Mouse (Mus musculus) heart, embryonic 12.5 days (tissue): Measurements from ENCODE around the gene Nr2f6. TPM values are rescaled to one million over a fixed set of nuclear protein-coding genes. Genes with fewer than 3 reads are reported as not detected.

Experiments
- ATAC-seq: fragments of 200-750 bp; cut with Nextera tagmentation; 2 replicates; pipeline ENCODE4 v1.8.0; 2017; ENCODE audit warnings: moderate TSS enrichment, moderate library complexity; ENCODE audit not compliant: insufficient number of reproducible peaks, low FRiP score
- H3K27ac ChIP-seq: fragments of 300-500 bp; sonication (generic); 2 replicates; pipeline ENCODE4 v1.5.1; 2016; ENCODE audit warnings: mild to moderate bottlenecking, moderate library complexity; ENCODE audit not compliant: poor library complexity, severe bottlenecking
- H3K27me3 ChIP-seq: fragments of 300-500 bp; sonication (generic); replicated peaks from 2 replicates; pipeline ENCODE4 v1.6.1; 2016; ENCODE audit warnings: mild to moderate bottlenecking, moderate library complexity
- H3K36me3 ChIP-seq: fragments of 300-500 bp; sonication (generic); 2 replicates; pipeline ENCODE4 v1.6.1; 2016; ENCODE audit warnings: mild to moderate bottlenecking, moderate library complexity
- H3K4me1 ChIP-seq: fragments of 300-500 bp; sonication (generic); replicated peaks from 2 replicates; pipeline ENCODE4 v1.6.1; 2016; ENCODE audit warnings: mild to moderate bottlenecking
- H3K4me2 ChIP-seq: fragments of 300-500 bp; sonication (generic); 2 replicates; pipeline ENCODE4 v1.6.1; 2016; ENCODE audit warnings: mild to moderate bottlenecking, moderate library complexity
- H3K4me3 ChIP-seq: fragments of 300-500 bp; sonication (generic); 2 replicates; pipeline ENCODE4 v1.5.1; 2016; ENCODE audit warnings: mild to moderate bottlenecking
- H3K9ac ChIP-seq: fragments of 300-500 bp; sonication (generic); 2 replicates; pipeline ENCODE4 v1.6.1; 2016; ENCODE audit warnings: mild to moderate bottlenecking, moderate library complexity
- H3K9me3 ChIP-seq: fragments of 300-500 bp; sonication (generic); replicated peaks from 2 replicates; pipeline ENCODE4 v1.6.1; 2016; ENCODE audit warnings: mild to moderate bottlenecking, moderate library complexity
- WGBS: fragments of 180-500 bp; shearing (Covaris S2); methylation state at CpG from one replicate; pipeline ENCODE4 v1.1.7; 2016; 5-methylcytosine and 5-hydroxymethylcytosine counted together
- polyA plus RNA-seq: library from polyadenylated mRNA; unstranded; fragments of >200 nt; fragmentation: Nextera tagmentation; extraction: Ambion mirVana; gene quantifications from 2 replicates; pipeline ENCODE4 v1.2.1, GENCODE M21; 2016

Nr2f6 gene
- polyA plus RNA-seq, 1 experiment from 2014 or later: 64.3 TPM

DNA sequence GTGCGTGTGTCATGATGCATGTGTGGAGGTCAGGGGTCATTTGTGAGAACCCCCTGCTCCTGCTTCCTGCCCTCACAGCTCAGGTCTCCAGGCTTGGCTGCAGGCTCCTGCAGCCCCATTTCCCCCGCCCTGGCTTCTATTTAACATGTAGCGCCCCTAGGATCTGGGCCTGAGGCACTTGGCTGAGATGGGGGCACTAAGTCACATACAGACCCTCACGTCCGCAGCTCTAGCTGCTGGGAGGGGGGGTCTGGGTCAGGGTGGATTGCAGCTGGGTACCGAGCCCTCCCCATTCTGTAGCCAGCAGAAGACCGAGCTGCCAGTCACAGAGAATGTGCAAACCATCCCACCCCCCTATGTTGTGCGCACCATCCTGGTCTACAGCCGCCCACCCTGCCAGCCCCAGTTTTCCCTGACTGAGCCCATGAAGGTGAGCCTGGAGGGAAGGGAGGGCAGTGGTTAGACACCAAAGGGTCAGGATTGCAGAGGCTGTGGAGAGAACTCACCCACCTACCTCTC is 20.7 kb upstream of the Nr2f6 start:
- no peak overlapping the region for H3K9ac ChIP-seq
- H3K27ac ChIP-seq: no peak overlapping the region
- no peaks in the 10 kb centered on the region for H3K27me3 ChIP-seq
- no peak for ATAC-seq
- no peaks in the 10 kb centered on the region for H3K9me3 ChIP-seq
- 88% methylated on average over 9 of the region's 9 CpGs for WGBS
- H3K4me1 ChIP-seq: peaks cover 18% of the 10 kb centered on the region
- H3K4me2 ChIP-seq: no peak overlapping the region
- H3K36me3 ChIP-seq: peaks cover 33% of the 10 kb centered on the region
- H3K4me3 ChIP-seq: no peak overlapping the region

DNA sequence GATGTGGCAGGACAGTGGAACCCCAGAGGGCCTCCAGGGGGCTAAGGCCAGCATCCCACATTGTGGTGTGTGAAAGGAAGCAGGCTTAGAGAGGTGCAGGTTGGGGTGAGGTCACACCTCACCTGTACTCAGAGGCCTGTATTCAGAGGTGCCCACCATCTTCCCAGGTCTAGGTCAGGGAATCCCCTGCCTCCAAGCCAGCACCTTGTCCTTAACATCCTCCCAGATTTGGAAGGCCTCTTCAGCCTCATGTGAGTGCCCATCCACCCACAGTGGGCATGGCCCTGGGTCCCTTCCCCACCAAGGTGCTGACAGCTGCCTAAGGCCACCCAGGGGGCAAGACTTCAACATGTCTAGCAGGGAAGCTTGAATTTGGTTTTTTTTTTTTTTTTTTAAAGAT is 19.7 kb upstream of the Nr2f6 start:
- Histone ChIP-seq H3K36me3 (peaks cover 29% of the 10 kb centered on the region), H3K4me2 (no peak overlapping the region), H3K27ac (no peak overlapping the region), H3K4me1 (peaks cover 14% of the 10 kb centered on the region), H3K9me3 (no peaks in the 10 kb centered on the region), H3K4me3 (no peak overlapping the region), H3K27me3 (no peaks in the 10 kb centered on the region), H3K9ac (no peak overlapping the region)
- ATAC-seq: no peak

DNA sequence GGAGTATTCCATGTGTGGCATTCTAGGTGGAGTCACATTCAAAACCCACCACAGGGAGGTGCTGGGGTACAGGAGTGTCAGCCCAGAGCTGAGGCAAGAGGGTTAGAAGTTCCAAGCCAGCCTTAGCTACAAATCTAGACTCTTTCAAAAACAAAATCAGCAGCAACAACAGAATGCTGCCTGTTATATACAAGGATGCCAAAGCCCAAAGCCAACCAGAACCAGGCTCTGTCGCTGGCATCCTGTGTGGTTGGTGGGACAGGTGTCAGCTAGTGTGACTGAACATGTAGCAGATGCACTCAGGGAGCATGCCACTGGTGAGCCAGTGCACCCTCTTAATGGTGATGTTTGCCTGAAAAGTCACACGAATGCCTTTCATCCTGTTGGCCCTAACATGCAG is 19.1 kb upstream of the Nr2f6 start:
- no peak overlapping the region for H3K4me3 ChIP-seq
- no peak overlapping the region for H3K27ac ChIP-seq
- H3K9me3 ChIP-seq: no peaks in the 10 kb centered on the region
- no peaks in the 10 kb centered on the region for H3K27me3 ChIP-seq
- peaks cover 29% of the 10 kb centered on the region for H3K36me3 ChIP-seq
- WGBS: 82% methylated on average over 2 of the region's 2 CpGs
- no peak overlapping the region for H3K4me2 ChIP-seq
- H3K9ac ChIP-seq: no peak overlapping the region
- ATAC-seq: no peak
- peaks cover 12% of the 10 kb centered on the region for H3K4me1 ChIP-seq

DNA sequence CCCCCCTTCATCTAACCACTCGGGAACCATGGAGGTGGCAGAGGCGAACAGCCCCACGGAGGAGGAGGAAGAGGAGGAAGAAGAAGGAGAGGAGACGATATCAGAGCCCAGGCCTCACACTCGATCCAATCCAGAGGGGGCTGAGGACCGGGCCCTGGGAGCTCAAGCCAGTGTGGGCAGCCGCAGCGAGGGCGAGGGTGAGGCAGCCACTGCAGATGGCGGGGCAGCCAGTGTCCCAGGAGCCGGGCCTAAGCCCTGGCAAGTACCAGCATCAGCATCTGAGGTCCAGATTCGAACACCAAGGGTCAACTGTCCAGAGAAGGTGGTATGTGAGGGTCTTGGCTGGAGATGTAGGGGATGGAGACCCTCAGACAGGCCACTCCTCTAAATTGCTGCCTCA is 15.9 kb upstream of the Nr2f6 start:
- H3K27me3 ChIP-seq: no peaks in the 10 kb centered on the region
- H3K27ac ChIP-seq: no peak overlapping the region
- H3K4me1 ChIP-seq: peaks cover 8% of the 10 kb centered on the region
- ATAC-seq: no peak
- 81% methylated on average over 12 of the region's 12 CpGs for WGBS
- H3K36me3 ChIP-seq: peaks cover 25% of the 10 kb centered on the region
- H3K9me3 ChIP-seq: no peaks in the 10 kb centered on the region
- H3K4me2 ChIP-seq: peak overlapping the region; percentile 87
- peak overlapping the region; percentile 71 for H3K4me3 ChIP-seq
- peak overlapping the region; percentile 74 for H3K9ac ChIP-seq

DNA sequence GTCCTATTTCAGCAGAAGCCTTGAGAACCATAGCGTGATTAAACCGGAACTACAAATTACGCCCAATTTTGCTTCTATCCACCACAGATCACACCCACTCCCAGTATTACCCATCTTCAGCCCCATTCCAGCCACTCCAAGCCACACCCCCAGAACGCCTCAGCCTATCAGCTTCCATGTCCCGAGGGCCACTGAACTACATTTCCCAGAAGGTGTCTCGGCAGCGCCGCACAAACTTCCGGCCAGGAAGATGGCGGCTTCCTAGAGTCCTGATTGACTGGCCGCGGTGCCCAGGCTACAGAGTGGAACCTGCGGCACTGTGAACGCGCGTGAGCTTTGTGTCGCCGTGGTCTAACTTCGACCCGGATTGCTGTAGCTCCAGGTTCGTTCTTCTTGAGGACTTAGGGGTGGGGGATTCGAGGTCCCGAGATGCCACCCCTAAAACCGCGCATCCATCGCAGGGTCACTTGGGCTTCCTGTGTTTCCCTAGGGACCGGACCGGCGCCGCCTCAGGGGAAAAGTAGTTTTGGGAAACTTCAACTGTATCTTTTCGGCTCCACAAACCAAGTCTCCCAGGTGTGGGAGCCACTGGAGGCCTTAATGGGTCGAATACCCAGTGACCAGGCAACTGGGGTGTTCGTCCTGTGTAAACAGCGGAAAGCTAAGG is 15.0 kb upstream of the Nr2f6 start, which contains the start of gene Babam1:
Babam1 (plus strand) TSS at position 223 of the 667 bp plus-strand sequence.
- Histone ChIP-seq H3K4me2 (peak within 1 kb of the TSS; percentile 87), H3K4me3 (peak within 1 kb of the TSS; percentile 71), H3K36me3 (peaks cover 25% of the 10 kb centered on the region), H3K4me1 (peaks cover 8% of the 10 kb centered on the region), H3K9ac (peak within 1 kb of the TSS; percentile 74), H3K27me3 (no peaks in the 10 kb centered on the region), H3K9me3 (no peaks in the 10 kb centered on the region), H3K27ac (peak within 1 kb of the TSS; percentile 38)
- WGBS: under 1% methylated on average over 34 of the region's 34 CpGs
- ATAC-seq: peak; percentile 91

DNA sequence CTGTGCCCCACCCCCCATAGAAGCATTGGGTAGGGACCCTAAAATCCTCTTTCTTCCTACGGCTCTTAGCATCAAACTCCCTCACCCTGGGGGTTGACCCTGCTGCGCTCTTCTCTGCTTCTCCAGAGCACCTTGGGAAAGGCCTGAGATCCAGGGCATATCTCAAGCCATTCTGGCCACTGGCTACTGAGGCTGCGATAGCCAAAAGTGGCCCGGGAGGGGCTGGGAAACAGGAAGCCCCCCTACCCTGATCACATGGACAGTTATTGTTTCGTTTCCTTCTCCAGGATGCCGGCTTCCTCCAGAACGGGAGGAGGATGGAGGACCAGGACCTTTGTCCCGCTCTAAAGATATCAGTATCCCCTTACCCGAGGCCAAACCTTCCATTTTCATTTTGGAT is 13.9 kb upstream of the Nr2f6 start, which contains the start of gene Ushbp1:
Ushbp1 (minus strand) TSS at position 174 of the 400 bp plus-strand sequence.
- 0 out of 2 replicates have a peak, but pooled peaks have one; percentile 4 for ATAC-seq
- WGBS: 63% methylated on average over 9 of the region's 9 CpGs
- Histone ChIP-seq H3K4me1 (peaks cover 8% of the 10 kb centered on the region), H3K9me3 (no peaks in the 10 kb centered on the region), H3K4me3 (peak within 1 kb of the TSS; percentile 71), H3K9ac (no peak within 1 kb of the TSS), H3K4me2 (peak within 1 kb of the TSS; percentile 87), H3K36me3 (peaks cover 21% of the 10 kb centered on the region), H3K27ac (peak within 1 kb of the TSS; percentile 38), H3K27me3 (no peaks in the 10 kb centered on the region)

DNA sequence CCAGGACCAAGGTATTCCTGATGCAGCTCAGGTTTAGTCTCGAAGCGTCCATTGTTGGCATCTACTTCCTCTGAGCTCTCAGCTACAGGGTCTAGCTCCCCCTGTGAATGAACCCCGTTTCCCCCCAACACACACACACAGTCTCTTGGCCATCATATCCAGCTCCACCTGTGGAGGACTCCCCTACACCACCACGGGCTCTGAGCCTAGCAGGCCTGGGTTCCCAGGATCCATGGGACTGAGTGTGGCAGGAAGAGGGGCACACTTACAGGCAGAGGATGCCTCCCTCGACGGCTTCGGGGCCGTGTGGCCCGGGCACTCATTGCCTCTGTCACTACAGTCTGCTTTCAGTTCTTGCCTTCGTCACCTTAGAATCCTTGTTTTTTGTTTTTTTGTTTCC is 13.3 kb upstream of the Nr2f6 start:
- H3K27me3 ChIP-seq: no peaks in the 10 kb centered on the region
- peaks cover 19% of the 10 kb centered on the region for H3K36me3 ChIP-seq
- H3K4me2 ChIP-seq: peak overlapping the region; percentile 20; the same call in 1 of the 2 replicates
- no peaks in the 10 kb centered on the region for H3K9me3 ChIP-seq
- no peak overlapping the region for H3K9ac ChIP-seq
- peaks cover 8% of the 10 kb centered on the region for H3K4me1 ChIP-seq
- peak overlapping the region; percentile 31 for H3K27ac ChIP-seq
- H3K4me3 ChIP-seq: no peak overlapping the region
- WGBS: 72% methylated on average over 10 of the region's 10 CpGs
- no peak for ATAC-seq

DNA sequence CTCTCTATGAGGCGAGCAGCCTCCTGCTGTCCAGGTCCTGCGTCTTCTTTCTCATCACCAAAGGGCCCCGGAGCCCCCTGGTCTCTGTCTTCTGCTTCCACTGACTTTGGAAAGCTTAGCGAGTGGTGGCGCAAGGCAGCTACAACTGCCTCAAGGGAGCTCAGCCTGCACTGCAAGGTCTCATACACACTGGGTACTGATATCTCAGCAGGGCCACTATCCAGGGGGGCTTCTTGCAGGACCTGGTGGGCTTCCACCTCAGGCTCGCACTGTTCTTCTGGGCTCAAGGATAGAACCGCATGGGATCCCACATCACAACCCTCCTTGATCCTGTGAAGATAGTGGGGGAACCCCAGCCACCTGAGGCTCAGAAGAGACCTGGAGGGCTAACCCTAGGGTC is 12.7 kb upstream of the Nr2f6 start:
- peaks cover 8% of the 10 kb centered on the region for H3K4me1 ChIP-seq
- H3K9me3 ChIP-seq: no peaks in the 10 kb centered on the region
- H3K9ac ChIP-seq: no peak overlapping the region
- no peak overlapping the region for H3K27ac ChIP-seq
- peaks cover 14% of the 10 kb centered on the region for H3K36me3 ChIP-seq
- H3K4me3 ChIP-seq: no peak overlapping the region
- no peak overlapping the region for H3K4me2 ChIP-seq
- no peak for ATAC-seq
- H3K27me3 ChIP-seq: no peaks in the 10 kb centered on the region
- WGBS: 83% methylated on average over 7 of the region's 7 CpGs

DNA sequence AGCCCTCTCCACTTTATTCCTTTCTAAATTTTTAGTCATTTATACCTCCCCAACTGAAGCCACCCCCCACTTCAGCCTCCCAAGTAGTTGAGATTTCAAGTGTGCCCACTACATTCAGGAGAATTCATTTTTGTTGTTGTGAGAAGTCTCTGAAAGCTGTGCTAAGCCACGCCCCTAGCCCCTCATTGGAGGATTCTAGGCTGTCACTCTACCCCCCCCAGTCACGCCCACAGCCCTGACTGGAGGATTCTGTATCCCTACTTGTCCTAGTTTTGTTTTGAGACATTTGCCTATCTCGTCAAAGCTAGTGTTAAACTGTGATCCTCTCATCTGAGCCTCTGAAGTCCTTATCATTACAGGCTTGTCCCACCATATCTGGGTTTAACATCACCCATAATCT is 11.1 kb upstream of the Nr2f6 start:
- ATAC-seq: no peak
- no peak overlapping the region for H3K27ac ChIP-seq
- no peaks in the 10 kb centered on the region for H3K36me3 ChIP-seq
- peaks cover 8% of the 10 kb centered on the region for H3K4me1 ChIP-seq
- no peak overlapping the region for H3K9ac ChIP-seq
- H3K4me3 ChIP-seq: no peak overlapping the region
- H3K9me3 ChIP-seq: no peaks in the 10 kb centered on the region
- H3K27me3 ChIP-seq: no peaks in the 10 kb centered on the region
- H3K4me2 ChIP-seq: peak overlapping the region; percentile 9; the same call in 1 of the 2 replicates
- WGBS: 11% methylated on average over 3 of the region's 3 CpGs

DNA sequence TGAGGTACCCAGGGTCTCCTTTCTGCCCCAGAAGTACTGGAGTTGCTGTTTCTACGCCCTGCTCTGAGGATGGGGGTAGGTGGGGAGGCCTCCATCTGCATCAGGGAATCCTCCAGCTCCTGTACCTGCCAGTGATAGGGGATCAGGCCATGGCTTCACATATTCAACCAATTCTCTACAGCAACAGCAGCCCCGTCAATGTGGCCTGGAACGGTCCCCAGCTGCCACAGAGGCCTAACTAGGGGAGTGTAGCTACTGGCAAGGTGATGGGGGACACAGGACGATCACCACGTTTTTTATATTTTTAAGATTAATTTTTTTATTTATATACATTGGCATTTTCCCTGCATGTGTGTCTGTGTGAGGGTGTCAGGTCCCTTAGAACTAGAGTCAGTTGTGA is 10.6 kb upstream of the Nr2f6 start:
- WGBS: 71% methylated on average over 5 of the region's 5 CpGs
- H3K9ac ChIP-seq: no peak overlapping the region
- no peak overlapping the region for H3K4me2 ChIP-seq
- H3K27me3 ChIP-seq: no peaks in the 10 kb centered on the region
- no peak overlapping the region for H3K27ac ChIP-seq
- H3K4me1 ChIP-seq: peaks cover 4% of the 10 kb centered on the region
- H3K36me3 ChIP-seq: no peaks in the 10 kb centered on the region
- no peaks in the 10 kb centered on the region for H3K9me3 ChIP-seq
- no peak for ATAC-seq
- H3K4me3 ChIP-seq: no peak overlapping the region

DNA sequence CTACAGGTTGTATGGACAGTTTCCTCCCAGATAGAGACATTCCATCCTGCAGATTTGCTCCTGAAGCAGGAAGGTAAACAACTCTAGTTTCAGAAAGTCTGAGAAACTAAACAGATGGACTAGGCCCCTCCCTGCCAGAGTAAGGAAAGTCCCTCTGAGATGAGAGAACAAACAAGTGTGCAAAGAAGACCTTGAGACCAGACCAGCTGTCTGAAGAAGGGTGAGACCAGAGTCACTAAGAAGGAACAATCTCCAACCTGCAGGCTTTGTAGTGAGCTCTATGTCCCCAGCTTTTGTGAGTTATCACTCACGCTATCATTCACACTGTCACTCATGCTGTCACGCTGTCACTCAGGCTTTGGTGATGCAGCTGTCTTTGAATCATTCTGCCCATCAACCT is 9.9 kb upstream of the Nr2f6 start:
- Histone ChIP-seq H3K9ac (no peak overlapping the region), H3K4me1 (no peaks in the 10 kb centered on the region), H3K27ac (no peak overlapping the region), H3K9me3 (no peaks in the 10 kb centered on the region), H3K27me3 (no peaks in the 10 kb centered on the region), H3K4me3 (no peak overlapping the region), H3K36me3 (no peaks in the 10 kb centered on the region), H3K4me2 (no peak overlapping the region)
- ATAC-seq: no peak
- 78% methylated on average over 2 of the region's 2 CpGs for WGBS

DNA sequence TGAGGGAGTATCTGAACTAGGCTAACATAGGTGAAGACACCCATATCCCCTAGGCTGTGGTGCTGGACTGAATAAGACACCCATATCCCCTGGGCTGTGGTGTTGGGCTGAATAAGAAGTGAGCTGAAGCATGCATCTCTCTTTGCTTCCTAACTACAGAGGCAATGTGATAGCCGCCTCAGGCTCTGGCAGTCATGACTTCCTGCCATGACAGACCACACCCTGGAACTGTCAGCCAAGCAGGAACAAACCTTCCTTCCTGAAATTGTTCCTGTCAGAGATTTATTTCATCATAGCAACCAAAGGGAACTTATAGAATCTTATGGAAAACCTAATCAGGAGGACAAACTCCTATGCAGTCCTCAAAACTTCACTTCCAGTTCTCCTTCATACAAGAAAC is 6.5 kb upstream of the Nr2f6 start:
- H3K9ac ChIP-seq: no peak overlapping the region
- peaks cover 6% of the 10 kb centered on the region for H3K4me1 ChIP-seq
- no peaks in the 10 kb centered on the region for H3K36me3 ChIP-seq
- no peaks in the 10 kb centered on the region for H3K9me3 ChIP-seq
- WGBS: 47% methylated on average over 1 of the region's 1 CpGs
- no peaks in the 10 kb centered on the region for H3K27me3 ChIP-seq
- ATAC-seq: no peak
- no peak overlapping the region for H3K4me2 ChIP-seq
- H3K4me3 ChIP-seq: no peak overlapping the region
- no peak overlapping the region for H3K27ac ChIP-seq
